Mouse (Mus musculus) myocyte (in vitro differentiated cells): ENCODE results near the gene Nosip.

Source experiments
- CEBPB ChIP-seq: IDR thresholded peaks from 2 replicates; pipeline ENCODE4 v1.6.1; 2011; ENCODE audit warnings: mild to moderate bottlenecking, moderate library complexity; ENCODE audit not compliant: poor library complexity, insufficient read depth, severe bottlenecking
- E2F4 ChIP-seq: IDR thresholded peaks from one replicate; pipeline ENCODE4 v1.6.1; 2011; ENCODE audit warnings: mild to moderate bottlenecking, control low read depth, moderate library complexity; ENCODE audit not compliant: insufficient read depth
- MAX ChIP-seq: IDR thresholded peaks from one replicate; pipeline ENCODE4 v1.6.1; 2011; ENCODE audit warnings: low read depth, mild to moderate bottlenecking, control low read depth
- MYOG ChIP-seq, 3 experiments: IDR thresholded peaks; one replicate each; pipeline ENCODE4 v1.6.1; 2011; ENCODE audit warnings: control low read depth in 2 of 3, low read depth in 2 of 3, mild to moderate bottlenecking in 2 of 3; ENCODE audit not compliant: insufficient read length in 2 of 3, control insufficient read depth in 1 of 3, insufficient read depth in 1 of 3
- POLR2A ChIP-seq: IDR thresholded peaks from one replicate; pipeline ENCODE4 v1.6.1; 2011; ENCODE audit warnings: low read depth, mild to moderate bottlenecking, control low read depth, moderate library complexity; ENCODE audit not compliant: insufficient read length
- POLR2AphosphoS2 ChIP-seq: IDR thresholded peaks from one replicate; pipeline ENCODE4 v1.6.1; 2011; ENCODE audit warnings: low read depth, control low read depth; ENCODE audit not compliant: insufficient read length
- REST ChIP-seq: IDR thresholded peaks from one replicate; pipeline ENCODE4 v1.6.1; 2011; ENCODE audit warnings: mild to moderate bottlenecking, control low read depth, moderate library complexity; ENCODE audit not compliant: insufficient read depth, insufficient read length
- SRF ChIP-seq: IDR thresholded peaks from one replicate; pipeline ENCODE4 v1.6.1; 2011; ENCODE audit warnings: low read depth; ENCODE audit not compliant: control insufficient read depth, insufficient read length
- TCF12 ChIP-seq: IDR thresholded peaks from one replicate; pipeline ENCODE4 v1.6.1; 2011; ENCODE audit warnings: mild to moderate bottlenecking, control low read depth; ENCODE audit not compliant: poor library complexity, insufficient read depth, severe bottlenecking
- USF1 ChIP-seq: IDR thresholded peaks from one replicate; pipeline ENCODE4 v1.6.1; 2011; ENCODE audit warnings: low read depth, mild to moderate bottlenecking, control low read depth, moderate library complexity

GRCm38 (mm10) chr7:45020225-45020624, 42.0 kb upstream of the Nosip start:
- TF ChIP-seq MYOG (IDR thresholded peaks at IDR 0.05; ENCODE audit: control insufficient read depth in 1 of 3, insufficient read depth in 1 of 3, insufficient read length in 2 of 3, low read depth in 2 of 3): no peak
- no peak for TF ChIP-seq USF1
- peak; percentile 61 for TF ChIP-seq POLR2AphosphoS2
- TF ChIP-seq SRF: no peak
- no peak for TF ChIP-seq POLR2A
- TF ChIP-seq TCF12: no peak
- no peak for TF ChIP-seq CEBPB
- TF ChIP-seq MAX: no peak
- TF ChIP-seq E2F4: no peak
- TF ChIP-seq REST: no peak
